ENCODE assay signal across 13 mouse cellular contexts in the genomic region with DNA sequence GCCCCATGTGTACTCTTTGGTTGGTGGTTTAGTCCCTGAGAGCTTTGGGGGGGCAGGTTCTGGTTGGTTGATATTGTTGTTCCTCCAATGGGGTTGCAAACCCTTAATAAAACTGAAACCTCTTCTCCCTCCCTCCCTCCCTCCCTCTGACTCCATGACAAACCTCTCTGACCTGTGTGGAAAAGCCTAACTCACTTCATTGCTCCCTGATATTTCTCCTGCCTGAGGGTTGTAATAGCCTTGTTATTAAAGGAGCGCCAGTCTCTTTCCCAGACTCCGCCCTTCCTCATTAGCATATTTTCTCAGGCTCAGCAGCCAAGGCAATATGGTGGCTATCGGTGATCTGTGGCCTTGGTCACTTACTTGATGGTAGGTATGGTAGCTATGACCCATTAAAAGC.
DNase-seq lines count a peak whose midpoint lies in the region; ATAC-seq and TF ChIP-seq lines count a peak whose summit lies in the region.
"Had no signal": no experiment of that assay in that cellular context is flagged by ENCODE, and none has a peak within 500 bp of the region (broad histone marks: within the 10 kb centered on the region; RNA-seq: fewer than 3 reads in every experiment).

No protein-coding gene starts in this region.

- DNase-seq in heart, adult 11 months: peak; percentile 44
- DNase-seq in heart, embryonic 10.5 days (ENCODE audit: low spot score): no peak
- no peak for DNase-seq in testis, postnatal 10 days (ENCODE audit: low spot score)
- peak; percentile 15 for DNase-seq in mesoderm, embryonic 11.5 days (ENCODE audit: low read depth, low spot score)
- no peak for DNase-seq in layer of hippocampus, adult 2 months (ENCODE audit: low spot score in 2 of 2)
- DNase-seq in ovary, postnatal 36 days (ENCODE audit: low spot score): no peak
- DNase-seq: cerebellum, adult 8-10 months; kidney, postnatal 25 days had no signal

- TF ChIP-seq CTCF in testis, adult 2 months (IDR thresholded peaks at IDR 0.05; ENCODE audit: control insufficient read depth, insufficient read depth, insufficient replicate concordance, low read depth, low read length): no peak
- no peak for TF ChIP-seq CTCF in layer of hippocampus, adult 2 months (conservative IDR thresholded peaks at IDR 0.05)

- WGBS in heart, embryonic 10.5 days: 78% methylated on average over 3 of the region's 3 CpGs

- H3K36me3 ChIP-seq in heart, embryonic 10.5 days: no peaks in the 10 kb centered on the region
- H3K36me3 ChIP-seq in testis, adult 2 months (ENCODE audit: control insufficient read depth, insufficient read depth, low read length): no peaks in the 10 kb centered on the region
- H3K36me3 ChIP-seq: embryonic facial prominence, embryonic 12.5 days; heart, embryonic 15.5 days; limb, embryonic 12.5 days had no signal

- H3K27ac ChIP-seq in heart, embryonic 10.5 days: no peak overlapping the region; the same call in 1 of the 2 replicates
- H3K27ac ChIP-seq in testis, adult 2 months (ENCODE audit: control insufficient read depth, insufficient read depth, low read depth, low read length): peak overlapping the region; percentile 21; the same call in 1 of the 2 replicates
- no peak overlapping the region for H3K27ac ChIP-seq in layer of hippocampus, adult 2 months
- H3K27ac ChIP-seq: embryonic facial prominence, embryonic 12.5 days; heart, embryonic 15.5 days; limb, embryonic 12.5 days had no signal

- H3K27me3 ChIP-seq in heart, embryonic 10.5 days (ENCODE audit: insufficient read depth, poor library complexity, severe bottlenecking): peaks cover 8% of the 10 kb centered on the region; the same call in 1 of the 2 replicates
- no peaks in the 10 kb centered on the region for H3K27me3 ChIP-seq in testis, adult 2 months (ENCODE audit: control insufficient read depth, insufficient read depth, low read length)
- H3K27me3 ChIP-seq: embryonic facial prominence, embryonic 12.5 days; heart, embryonic 15.5 days had no signal

- H3K4me3 ChIP-seq in heart, embryonic 10.5 days: no peak overlapping the region
- peak overlapping the region; percentile 24 for H3K4me3 ChIP-seq in testis, adult 2 months (ENCODE audit: control insufficient read depth, low read depth, low read length)
- no peak overlapping the region for H3K4me3 ChIP-seq in layer of hippocampus, adult 2 months
- H3K4me3 ChIP-seq: embryonic facial prominence, embryonic 12.5 days; heart, embryonic 15.5 days; limb, embryonic 12.5 days had no signal

- ATAC-seq in inflammation-experienced regulatory T-cells, adult 6 months: no peak

- peaks cover 8% of the 10 kb centered on the region for H3K4me1 ChIP-seq in heart, embryonic 10.5 days
- H3K4me1 ChIP-seq in testis, adult 2 months (ENCODE audit: control insufficient read depth, insufficient read depth, low read length): peaks cover 4% of the 10 kb centered on the region

- no peak for TF ChIP-seq POLR2A in testis, adult 2 months (IDR thresholded peaks at IDR 0.05; ENCODE audit: control insufficient read depth, low read depth, low read length)

- no peaks in the 10 kb centered on the region for H3K9me3 ChIP-seq in heart, embryonic 10.5 days
- H3K9me3 ChIP-seq: embryonic facial prominence, embryonic 12.5 days; heart, embryonic 15.5 days; limb, embryonic 12.5 days had no signal

Comparison
In these comparisons a context has a peak if more than half of its experiments do, and no peak if none do; other contexts are left out.
1. DNase-seq: peak in heart, adult 11 months (single experiment) and mesoderm, embryonic 11.5 days (single experiment); none in heart, embryonic 10.5 days (single experiment), testis, postnatal 10 days (single experiment), layer of hippocampus, adult 2 months (0 of 2) and ovary, postnatal 36 days (single experiment).